Mouse (Mus musculus) c-Kit-positive CD71-positive TER-119-negative erythroid progenitor cells, embryonic 14.5 days (primary cell): ENCODE results near the gene Tmem131.

Experiments used
- DNase-seq: peaks from one replicate; pipeline ENCODE4 v3.0.0-alpha.2; 2013; ENCODE audit warnings: low read depth

Tmem131 gene

GRCm38 (mm10) chr1:36938348-36938747 is 5.1 kb downstream of the Tmem131 start:
- DNase-seq, result no peak

GRCm38 (mm10) chr1:36937648-36938047 is 5.8 kb downstream of the Tmem131 start:
- DNase-seq, result no peak

- DNase-seq, result no peak
Observed at GRCm38 (mm10) chr1:36937015-36937414, 6.5 kb downstream of the Tmem131 start.

- DNase-seq, result no peak
Observed at GRCm38 (mm10) chr1:36936567-36936966, 6.9 kb downstream of the Tmem131 start.

- no peak for DNase-seq
Observed at GRCm38 (mm10) chr1:36934778-36935177, 8.7 kb downstream of the Tmem131 start.

GRCm38 (mm10) chr1:36933965-36934585 is 9.4 kb downstream of the Tmem131 start:
- peak; percentile 87 for DNase-seq

- DNase-seq, result no peak
Observed at GRCm38 (mm10) chr1:36932231-36932630, 11.2 kb downstream of the Tmem131 start.

- DNase-seq, result no peak
Observed at GRCm38 (mm10) chr1:36930911-36931310, 12.6 kb downstream of the Tmem131 start.

- DNase-seq, result no peak
Observed at GRCm38 (mm10) chr1:36929996-36930395, 13.5 kb downstream of the Tmem131 start.

- no peak for DNase-seq
Observed at GRCm38 (mm10) chr1:36928357-36929330, 14.8 kb downstream of the Tmem131 start.

- no peak for DNase-seq
Observed at GRCm38 (mm10) chr1:36927569-36927968, 15.9 kb downstream of the Tmem131 start.

GRCm38 (mm10) chr1:36926738-36927137 is 16.7 kb downstream of the Tmem131 start:
- no peak for DNase-seq

- no peak for DNase-seq
Observed at GRCm38 (mm10) chr1:36926246-36926645, 17.2 kb downstream of the Tmem131 start.

GRCm38 (mm10) chr1:36925781-36926180 is 17.7 kb downstream of the Tmem131 start:
- no peak for DNase-seq

GRCm38 (mm10) chr1:36924853-36925252 is 18.6 kb downstream of the Tmem131 start:
- DNase-seq, result no peak

GRCm38 (mm10) chr1:36923911-36924310 is 19.6 kb downstream of the Tmem131 start:
- no peak for DNase-seq

GRCm38 (mm10) chr1:36922623-36923421 is 20.6 kb downstream of the Tmem131 start:
- no peak for DNase-seq

- no peak for DNase-seq
Observed at GRCm38 (mm10) chr1:36921614-36922393, 21.7 kb downstream of the Tmem131 start.

- DNase-seq, result no peak
Observed at GRCm38 (mm10) chr1:36920726-36921125, 22.7 kb downstream of the Tmem131 start.

- DNase-seq, result peak; percentile 81
Observed at GRCm38 (mm10) chr1:36920154-36920716, 23.2 kb downstream of the Tmem131 start.

GRCm38 (mm10) chr1:36919728-36920127 is 23.7 kb downstream of the Tmem131 start:
- peak; percentile 91 for DNase-seq
